Mouse (Mus musculus): ENCODE measurements at regions not wholly inside any gene's neighbourhood (a gene's known extent, or its start where the extent isn't known, plus 50 kb on each side); places are given as distances from the start of the nearest gene placed in this dataset.

GRCm38 (mm10) chr10:119027241-119027901 lies 157.4 kb upstream of the Dyrk2 start:
- no peak for TF ChIP-seq CTCF (IDR thresholded peaks at IDR 0.05; ENCODE audit: low read depth)
- TF ChIP-seq EP300 (IDR thresholded peaks at IDR 0.05; ENCODE audit: low read depth), result no peak

Data from liver, postnatal 0 days (tissue).